Mouse (Mus musculus) c-Kit-positive CD71-positive TER-119-positive erythroid progenitor cells, embryonic 14.5 days (primary cell): ENCODE measurements at regions not wholly inside any gene's neighbourhood (a gene's known extent, or its start where the extent isn't known, plus 50 kb on each side); places are given as distances from the start of the nearest gene placed in this dataset.

Source experiments
- DNase-seq: peaks from one replicate; pipeline ENCODE4 v3.0.0-alpha.2; 2013; ENCODE audit warnings: low spot score

DNA sequence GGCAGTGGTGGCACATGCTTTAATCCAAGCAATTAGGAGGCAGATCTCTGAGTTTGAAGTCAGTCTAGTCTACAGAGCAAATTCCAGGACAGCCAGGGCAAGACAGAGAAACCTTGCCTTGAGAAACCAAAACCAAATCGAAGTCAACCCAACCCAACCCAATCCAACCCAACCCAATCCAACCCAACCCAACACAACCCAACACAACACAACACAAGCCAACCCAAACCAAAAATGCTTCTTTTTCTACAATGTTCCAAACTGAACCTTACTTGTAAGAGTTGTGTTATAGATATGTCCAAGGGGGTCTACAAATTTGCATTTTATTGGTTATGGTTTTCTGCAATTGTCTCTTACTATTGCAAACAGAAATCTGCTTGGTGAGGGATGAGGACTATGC, 52.8 kb upstream of the Chodl start:
- peak; percentile 20 for DNase-seq

DNA sequence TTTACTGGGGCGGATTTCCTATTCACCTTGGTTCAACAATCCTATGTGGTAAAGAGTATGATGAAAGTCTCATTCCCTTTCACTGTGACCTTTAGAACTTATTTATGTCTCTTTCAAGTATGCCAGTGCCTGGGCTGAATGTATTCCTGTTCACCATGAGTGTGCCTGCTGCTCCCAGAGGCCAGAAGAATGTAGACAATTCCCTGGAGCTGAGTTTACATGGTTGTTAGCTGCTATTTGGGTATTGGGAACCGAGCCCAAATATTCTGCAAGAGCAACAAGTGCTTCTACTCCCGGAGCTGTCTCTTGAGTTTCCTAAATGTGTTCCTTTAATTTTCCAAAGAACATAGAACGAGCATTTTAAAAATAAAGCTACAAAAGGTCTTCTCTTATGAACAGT, 71.7 kb upstream of the Chodl start:
- no peak for DNase-seq

- DNase-seq = no peak
Measured at GRCm38 (mm10) chr16:78830957-78831356, 99.8 kb upstream of the Chodl start.

DNA sequence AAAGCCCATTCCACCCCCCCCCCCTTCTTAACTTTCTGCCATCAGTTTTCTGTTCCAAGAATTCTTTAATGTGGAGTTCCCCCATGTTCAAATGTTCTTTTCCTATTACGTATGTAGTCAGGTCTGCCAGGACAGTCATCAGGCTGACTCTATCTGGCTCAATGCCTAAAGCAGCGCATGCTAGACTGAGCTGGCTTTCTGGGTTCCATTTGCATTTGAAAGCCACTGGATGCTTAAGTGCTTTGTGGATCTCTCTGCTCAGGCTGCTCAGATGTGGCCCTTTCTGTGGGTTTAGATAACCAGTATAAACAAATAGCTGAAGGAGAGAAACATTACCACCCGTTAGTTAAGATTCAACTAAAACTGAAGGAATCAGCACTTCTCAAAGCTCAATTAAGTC, 103.0 kb upstream of the Chodl start:
- no peak for DNase-seq

DNA sequence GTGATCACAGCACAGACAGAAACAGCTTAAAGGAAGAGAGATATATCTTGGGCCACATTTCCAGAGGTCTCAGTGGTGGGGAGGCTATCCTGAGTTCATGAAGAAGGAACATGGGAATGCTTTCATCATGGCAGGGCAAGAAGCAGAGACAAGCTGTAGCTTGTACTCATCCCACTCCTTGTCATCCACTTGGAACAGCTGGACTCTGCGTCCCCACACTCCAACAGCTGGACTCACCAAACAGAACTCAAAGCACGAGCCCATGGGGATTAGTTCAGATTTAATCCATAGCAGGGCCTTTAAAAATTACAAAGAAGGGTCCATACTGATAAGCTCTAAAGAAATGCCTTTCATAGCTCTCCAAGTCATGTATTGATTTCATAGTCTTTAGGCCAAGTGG, 140.7 kb upstream of the Chodl start:
- DNase-seq = no peak

DNA sequence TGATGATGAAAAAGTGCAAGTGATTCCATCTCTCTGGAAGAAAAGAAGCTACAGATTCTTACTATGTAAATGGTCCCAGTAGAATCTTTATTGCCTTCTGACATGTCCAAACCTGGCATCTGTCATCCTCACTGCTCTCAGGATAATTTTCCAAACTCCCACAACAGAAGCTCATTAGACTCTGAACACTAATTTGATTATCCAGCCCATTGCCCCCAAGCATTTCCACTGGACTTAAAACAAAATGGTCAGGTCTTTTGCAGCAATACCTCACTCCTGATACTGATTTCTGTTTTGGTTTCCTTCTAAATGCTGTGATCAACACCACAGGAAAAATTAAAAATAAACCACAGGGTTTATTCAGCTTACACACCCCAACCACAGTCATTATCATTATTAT, 171.5 kb upstream of the Chodl start:
- no peak for DNase-seq

- DNase-seq = no peak
Measured at GRCm38 (mm10) chr16:78737902-78738301, 161.4 kb upstream of the D16Ertd472e start.

DNA sequence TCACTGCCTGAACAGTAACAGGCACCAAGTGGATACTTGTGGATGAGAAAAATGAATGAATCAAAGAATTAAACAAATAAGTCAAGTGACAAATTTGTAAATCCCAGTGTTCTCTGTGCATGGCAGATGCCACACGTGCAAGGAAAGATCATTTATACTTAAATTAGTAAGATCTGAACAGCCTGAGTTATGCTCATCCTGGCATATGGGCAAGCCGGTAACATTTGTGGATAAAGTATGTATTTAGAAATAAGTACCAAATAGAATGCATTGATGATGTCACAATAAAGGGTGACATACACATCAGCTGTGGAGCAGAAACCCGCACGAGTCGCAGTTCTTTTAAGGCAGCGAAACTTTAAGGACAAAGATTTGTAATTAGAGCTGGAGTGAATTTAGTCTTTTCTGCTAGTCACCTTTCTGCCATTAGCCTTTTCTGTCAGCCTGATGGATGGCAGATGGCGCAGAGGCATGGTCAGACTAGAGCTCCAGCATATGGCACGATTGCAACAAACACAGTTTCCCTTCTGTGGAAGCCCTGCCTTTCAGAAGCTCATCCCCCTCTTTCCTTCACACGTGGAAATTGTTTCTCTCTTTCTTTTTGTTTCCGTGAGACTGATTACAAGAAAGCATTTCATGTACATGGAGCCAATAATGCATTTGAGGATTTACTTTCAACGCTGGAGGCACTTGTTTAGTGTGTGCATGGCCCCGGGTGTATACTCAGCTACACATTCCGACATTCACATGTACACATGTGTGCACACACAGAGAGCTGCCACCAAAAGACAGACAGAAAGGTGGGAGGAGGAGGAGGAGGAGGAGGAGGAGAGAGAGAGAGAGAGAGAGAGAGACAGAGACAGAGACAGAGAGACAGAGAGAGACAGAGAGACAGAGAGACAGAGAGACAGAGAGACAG, 154.3 kb upstream of the D16Ertd472e start:
- DNase-seq = no peak

- no peak for DNase-seq
Measured at GRCm38 (mm10) chr16:78725541-78725940, 149.0 kb upstream of the D16Ertd472e start.

DNA sequence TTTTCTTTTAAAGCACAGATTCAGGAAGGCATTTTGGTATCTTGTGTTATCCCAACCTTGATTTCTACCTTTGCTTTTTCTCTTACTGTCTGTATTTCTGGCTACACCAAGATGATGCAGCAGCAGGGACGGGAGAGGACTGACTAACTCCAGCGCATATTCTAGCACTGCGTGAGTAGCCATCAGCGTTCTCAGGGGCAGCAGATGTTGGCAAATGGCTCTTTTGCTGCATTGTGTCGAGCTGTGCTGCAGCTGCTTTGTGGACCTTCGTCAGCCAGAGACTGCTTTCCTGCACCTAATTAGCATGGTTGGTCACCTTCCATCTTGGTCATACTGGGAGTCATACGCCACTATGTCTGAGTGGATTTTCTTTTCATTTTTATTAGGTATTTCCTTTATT, 133.4 kb upstream of the D16Ertd472e start:
- DNase-seq = no peak

DNA sequence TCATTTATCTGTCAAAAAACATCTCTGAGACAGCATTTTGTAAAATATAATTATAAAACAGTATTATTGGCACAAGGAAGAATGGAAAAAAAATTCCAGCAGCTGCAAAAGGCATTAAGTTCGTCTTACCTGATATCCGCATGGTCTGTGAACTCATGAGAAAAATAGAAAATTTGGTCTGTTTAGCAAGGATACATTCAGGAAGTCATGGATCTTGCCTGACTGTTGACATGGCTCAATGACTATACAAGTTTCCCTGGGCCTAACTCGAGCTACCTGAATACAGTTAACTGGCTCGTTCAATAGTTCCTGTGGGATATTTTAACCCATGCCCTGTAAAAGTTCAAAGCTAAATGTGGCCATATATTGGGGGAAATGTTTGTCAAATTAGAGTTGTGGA, 131.1 kb upstream of the D16Ertd472e start:
- DNase-seq = no peak

DNA sequence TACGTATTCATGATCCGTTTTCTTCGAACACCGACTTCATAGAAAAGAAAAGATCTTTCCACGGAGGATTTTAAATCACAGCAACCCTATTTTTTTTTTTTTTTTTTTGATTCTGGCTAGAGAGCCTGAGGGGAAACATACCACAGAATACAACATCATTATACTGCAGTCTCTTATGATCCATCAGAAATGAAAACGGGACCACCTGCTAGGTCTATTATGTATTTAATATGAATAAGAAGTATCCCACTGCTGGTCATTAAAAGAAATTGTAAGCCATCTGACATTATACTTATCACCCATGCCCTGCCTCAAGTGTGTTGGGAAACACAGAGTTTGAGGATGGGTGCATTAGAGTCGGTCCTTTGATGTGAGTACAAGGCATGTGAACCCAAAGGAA, 130.7 kb upstream of the D16Ertd472e start:
- no peak for DNase-seq

- no peak for DNase-seq
Measured at GRCm38 (mm10) chr16:78697514-78698209, 121.2 kb upstream of the D16Ertd472e start.

DNA sequence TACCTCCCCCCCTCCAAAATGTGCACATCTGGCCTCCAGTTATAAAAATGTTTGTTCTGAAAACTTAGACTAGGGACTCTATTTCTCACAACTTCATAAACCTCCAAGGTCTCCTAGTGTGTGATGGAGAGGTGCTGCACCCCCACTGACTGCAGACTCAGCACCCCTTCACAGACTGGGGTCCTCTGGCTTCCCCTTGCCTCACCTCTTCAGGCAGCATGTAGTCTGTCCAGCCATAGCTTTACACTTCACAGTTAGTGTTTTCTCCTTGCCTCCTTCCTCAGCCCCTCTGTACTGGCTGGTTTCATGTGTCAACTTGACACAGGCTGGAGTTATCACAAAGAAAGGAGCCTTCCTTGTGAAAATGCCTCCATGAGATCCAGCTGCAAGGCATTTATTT, 111.7 kb upstream of the D16Ertd472e start:
- DNase-seq = no peak

DNA sequence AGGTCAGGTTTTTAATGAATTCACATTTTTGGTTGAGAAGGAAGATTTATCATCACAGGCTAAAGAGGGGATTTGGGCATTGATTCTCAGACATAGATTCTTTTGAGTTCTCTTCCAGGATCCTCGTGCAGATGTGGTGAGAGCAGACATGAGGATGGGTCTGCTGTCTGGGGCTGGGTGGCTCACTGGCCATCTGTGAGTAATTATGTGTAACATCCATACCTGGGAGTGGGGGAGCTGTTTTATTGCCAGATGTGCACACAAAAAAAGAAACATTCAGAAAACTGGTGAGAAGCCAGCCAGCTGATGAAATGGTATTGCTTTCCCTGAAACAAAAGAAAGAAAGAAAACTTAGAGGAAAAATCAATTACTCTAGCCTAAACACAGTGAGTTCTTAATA, 108.7 kb upstream of the D16Ertd472e start:
- no peak for DNase-seq

DNA sequence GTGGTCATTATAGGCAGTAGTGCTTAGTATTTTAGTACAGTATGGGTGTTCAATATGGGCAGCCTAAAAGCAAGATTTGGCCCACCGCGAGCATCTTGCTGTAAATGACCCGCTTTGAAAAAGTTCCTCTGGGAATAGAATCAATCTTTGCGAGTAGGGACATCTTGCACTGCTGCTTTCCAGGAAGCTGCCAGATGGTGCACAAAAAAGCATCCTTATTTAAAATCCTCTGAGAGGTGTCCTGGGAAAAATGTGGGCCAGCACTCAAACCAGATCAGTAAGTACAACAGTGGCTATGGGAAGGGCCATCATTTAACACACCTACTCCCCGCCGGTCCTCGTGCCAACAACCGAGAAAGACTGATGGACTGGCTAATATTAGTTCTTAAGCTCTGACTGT, 107.5 kb upstream of the D16Ertd472e start:
- no peak for DNase-seq

- no peak for DNase-seq
Measured at GRCm38 (mm10) chr16:78661126-78661525, 84.6 kb upstream of the D16Ertd472e start.

DNA sequence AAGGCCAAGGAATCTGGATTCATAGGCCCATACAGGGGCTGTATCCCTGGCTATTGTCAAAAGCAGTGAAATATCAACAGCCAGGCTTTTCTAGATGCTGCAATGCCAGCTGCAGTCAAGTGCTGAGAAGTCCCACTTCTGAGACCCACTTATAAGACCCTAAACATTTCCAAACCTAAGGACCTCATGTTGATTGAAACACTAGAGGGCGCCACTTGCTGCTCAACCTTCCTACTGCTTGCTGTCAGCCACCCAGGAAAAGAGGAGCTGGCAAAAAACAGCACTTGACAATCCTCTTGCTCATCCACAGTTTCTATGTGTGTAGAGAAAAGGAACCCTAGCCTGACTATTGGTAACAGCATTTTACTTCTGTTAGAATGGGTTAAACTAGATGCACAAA, 68.2 kb upstream of the D16Ertd472e start:
- DNase-seq = no peak

GRCm38 (mm10) chr16:78641717-78642116, 65.2 kb upstream of the D16Ertd472e start:
- no peak for DNase-seq

DNA sequence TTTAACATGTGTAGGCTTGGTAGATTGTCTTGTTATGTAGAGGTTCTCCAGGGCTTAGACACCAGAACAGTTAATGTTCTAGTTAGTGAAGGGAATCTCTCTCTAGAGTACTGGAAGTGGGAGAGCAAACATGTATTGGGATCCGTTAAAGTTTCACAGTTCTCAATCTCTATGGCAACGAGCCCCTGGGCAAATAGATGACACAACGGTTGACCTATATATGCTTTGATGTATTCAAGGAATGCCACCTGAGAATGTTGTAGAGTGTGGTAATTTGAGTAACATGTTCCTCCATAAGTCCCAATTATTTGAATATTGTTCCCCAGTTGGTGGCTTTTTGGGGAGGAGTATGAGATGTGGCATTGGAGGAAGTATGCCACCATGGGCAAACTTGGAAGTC, 64.7 kb upstream of the D16Ertd472e start:
- no peak for DNase-seq

- no peak for DNase-seq
Measured at GRCm38 (mm10) chr16:78637452-78637851, 60.9 kb upstream of the D16Ertd472e start.

GRCm38 (mm10) chr16:78637015-78637414, 60.5 kb upstream of the D16Ertd472e start:
- no peak for DNase-seq

GRCm38 (mm10) chr16:78635774-78636173, 59.3 kb upstream of the D16Ertd472e start:
- DNase-seq = no peak
